Mouse (Mus musculus) olfactory bulb, adult 2 months (tissue): ENCODE results near the gene Crtc1.

Experiments
- CTCF ChIP-seq: fragments of 200-500 bp; IDR thresholded peaks from 2 replicates; pipeline ENCODE4 v1.5.1; 2012; ENCODE audit warnings: low read depth, mild to moderate bottlenecking, low read length, moderate library complexity; ENCODE audit not compliant: insufficient read depth
- POLR2A ChIP-seq: fragments of 200-500 bp; IDR thresholded peaks from 2 replicates; pipeline ENCODE4 v1.6.1; 2012; ENCODE audit warnings: mild to moderate bottlenecking, low read depth, low read length, moderate library complexity; ENCODE audit not compliant: insufficient read depth

DNA sequence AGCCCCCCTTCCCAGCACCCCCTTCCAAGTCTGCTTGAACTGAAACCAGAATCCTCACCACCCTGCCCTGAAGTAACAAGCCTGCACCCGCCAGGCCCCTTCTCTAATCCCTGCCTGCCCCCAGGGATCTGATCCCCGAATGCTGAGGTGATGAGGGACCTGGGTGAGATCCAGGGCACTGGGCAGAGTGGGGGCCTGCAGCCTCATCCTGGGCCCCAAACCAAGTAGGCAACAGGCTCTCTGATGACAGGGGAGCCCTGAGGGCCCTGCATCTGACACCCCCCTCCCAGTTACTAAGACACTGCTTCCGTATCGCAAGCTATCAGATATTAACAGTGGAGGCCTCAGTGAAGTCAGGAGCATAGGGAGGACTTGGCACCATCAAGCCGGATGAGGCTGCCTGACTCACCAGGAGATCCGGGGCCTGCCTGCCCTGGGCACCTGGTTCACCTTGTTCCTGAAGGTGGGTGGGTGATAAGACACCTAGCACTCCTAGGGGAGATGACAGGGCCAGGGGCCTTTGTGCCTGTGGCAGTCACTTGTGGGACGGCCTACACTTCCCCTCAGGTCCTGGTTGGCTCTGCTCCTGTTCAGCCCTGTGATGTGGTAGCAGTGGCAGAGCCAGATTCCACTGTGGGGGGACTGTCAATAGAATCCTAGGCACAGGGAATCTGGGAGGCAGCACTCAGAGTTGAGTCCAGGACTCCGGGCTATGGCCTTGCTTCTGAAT is 44.9 kb downstream of the Crtc1 start:
- TF ChIP-seq CTCF, result no peak
- no peak for TF ChIP-seq POLR2A
